Mouse (Mus musculus): ENCODE results near the gene Abhd16b. TPM values are rescaled to one million over a fixed set of nuclear protein-coding genes. Genes with fewer than 3 reads are reported as not detected.

Gene Abhd16b
- polyA plus RNA-seq, 1 experiment from 2014 or later = 0.26 TPM

DNA sequence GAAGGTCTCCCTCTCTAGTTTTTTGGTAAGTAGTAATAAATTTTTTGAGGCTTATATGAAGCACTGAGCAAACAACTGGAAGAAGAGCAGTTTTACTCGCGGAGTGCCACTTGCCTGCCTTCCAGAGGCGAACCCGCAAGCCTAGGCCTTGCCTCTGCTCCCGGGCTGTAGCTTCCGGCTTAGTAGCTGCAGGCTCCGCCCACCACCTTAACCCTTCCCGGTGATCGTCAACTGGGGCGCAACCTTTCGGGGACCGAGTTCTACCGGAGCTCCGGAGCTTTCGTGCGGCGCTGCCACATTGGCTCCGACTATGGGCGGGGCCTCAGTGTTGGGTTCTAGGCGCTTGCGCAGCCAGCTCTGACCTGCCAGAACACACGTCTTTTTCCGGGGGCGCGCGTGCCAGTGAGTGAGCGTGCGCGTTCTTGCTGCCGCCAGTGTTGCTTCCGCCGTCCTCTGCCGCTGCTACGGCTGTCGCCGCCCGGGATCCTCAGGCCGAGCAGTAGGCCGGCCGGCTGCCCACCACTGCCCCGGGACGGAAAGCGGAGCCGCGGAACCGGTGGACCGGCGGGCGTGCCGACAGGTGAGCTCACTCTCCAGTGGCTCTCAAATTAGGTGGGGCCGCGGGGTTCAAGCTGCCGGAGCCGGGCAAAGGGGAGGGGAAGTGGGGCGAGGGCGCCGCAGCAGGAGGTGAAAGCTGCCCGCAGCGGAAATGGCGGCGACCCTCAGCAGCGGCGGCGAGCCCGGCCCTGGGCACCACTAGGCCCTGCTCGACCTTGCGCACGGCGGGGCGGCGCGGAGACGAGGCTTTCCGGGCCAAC lies 27.3 kb downstream of the Abhd16b start, which contains the start of gene Dnajc5:
Dnajc5 (plus strand) TSS at position 368 of the 818 bp plus-strand sequence.
- H3K27ac ChIP-seq = peak within 1 kb of the TSS; percentile 99
- H3K4me3 ChIP-seq = peak within 1 kb of the TSS; percentile 79
- H3K4me1 ChIP-seq (replicated peaks) = peaks cover 30% of the 10 kb centered on the region
- no peaks in the 10 kb centered on the region for H3K9me3 ChIP-seq (replicated peaks)
- peak within 1 kb of the TSS; percentile 93 for H3K9ac ChIP-seq
- H3K4me2 ChIP-seq = peak within 1 kb of the TSS; percentile 68
- ATAC-seq (replicated peaks; ENCODE audit: insufficient number of reproducible peaks, insufficient read depth, low FRiP score, low read depth) = peak; percentile 97
- WGBS = under 1% methylated on average over 74 of the region's 74 CpGs
- H3K36me3 ChIP-seq = peaks cover 21% of the 10 kb centered on the region
- no peaks in the 10 kb centered on the region for H3K27me3 ChIP-seq

DNA sequence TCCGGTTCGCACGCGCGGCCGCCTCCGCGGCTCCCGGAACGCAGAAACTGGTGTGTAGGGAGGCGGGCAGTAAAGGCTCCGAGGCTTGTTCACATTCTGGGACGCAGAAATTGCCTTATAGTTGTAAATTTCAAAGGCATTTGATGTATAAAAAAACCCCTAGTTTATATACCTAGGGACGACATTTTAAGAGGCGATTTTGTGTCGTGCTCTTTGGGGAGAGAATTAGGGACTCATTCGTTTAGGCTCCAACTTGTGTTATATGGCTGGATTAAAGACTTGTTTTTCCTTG lies 27.9 kb downstream of the Abhd16b start:
- ATAC-seq (replicated peaks; ENCODE audit: insufficient number of reproducible peaks, insufficient read depth, low FRiP score, low read depth) = no peak
- Histone ChIP-seq H3K9me3 (replicated peaks) (no peaks in the 10 kb centered on the region), H3K4me1 (replicated peaks) (peaks cover 33% of the 10 kb centered on the region), H3K4me3 (peak overlapping the region; percentile 79), H3K4me2 (peak overlapping the region; percentile 68), H3K36me3 (peaks cover 18% of the 10 kb centered on the region), H3K9ac (peak overlapping the region; percentile 93), H3K27me3 (no peaks in the 10 kb centered on the region), H3K27ac (peak overlapping the region; percentile 99)
- under 1% methylated on average over 17 of the region's 17 CpGs for whole genome bisulfite sequencing

DNA sequence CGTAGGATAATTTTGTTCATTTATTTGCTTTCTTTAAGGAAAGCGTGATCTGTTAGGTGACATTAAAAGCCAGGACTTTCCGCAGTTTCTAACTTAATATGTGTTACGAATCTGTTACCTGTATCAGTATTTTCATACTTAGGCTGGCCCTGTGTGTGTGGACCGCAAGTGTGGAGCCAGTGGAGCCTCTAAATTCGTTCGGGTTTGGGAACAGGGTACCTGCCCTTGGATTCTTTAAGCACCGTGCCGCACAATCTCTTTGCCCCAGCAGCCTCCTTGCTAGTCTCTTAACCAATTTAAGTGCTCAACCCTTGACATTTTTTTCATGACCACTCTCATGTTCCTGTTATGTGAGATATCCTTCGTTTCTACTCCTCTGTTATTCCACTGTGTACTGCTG lies 28.5 kb downstream of the Abhd16b start:
- no peaks in the 10 kb centered on the region for H3K9me3 ChIP-seq (replicated peaks)
- H3K27me3 ChIP-seq = no peaks in the 10 kb centered on the region
- peaks cover 12% of the 10 kb centered on the region; the same call in 1 of the 2 replicates for H3K36me3 ChIP-seq
- no peak for ATAC-seq (replicated peaks; ENCODE audit: insufficient number of reproducible peaks, insufficient read depth, low FRiP score, low read depth)
- peaks cover 33% of the 10 kb centered on the region for H3K4me1 ChIP-seq (replicated peaks)
- 32% methylated on average over 10 of the region's 10 CpGs for WGBS
- peak overlapping the region; percentile 79 for H3K4me3 ChIP-seq
- H3K4me2 ChIP-seq = peak overlapping the region; percentile 68
- no peak overlapping the region for H3K27ac ChIP-seq
- peak overlapping the region; percentile 93 for H3K9ac ChIP-seq

DNA sequence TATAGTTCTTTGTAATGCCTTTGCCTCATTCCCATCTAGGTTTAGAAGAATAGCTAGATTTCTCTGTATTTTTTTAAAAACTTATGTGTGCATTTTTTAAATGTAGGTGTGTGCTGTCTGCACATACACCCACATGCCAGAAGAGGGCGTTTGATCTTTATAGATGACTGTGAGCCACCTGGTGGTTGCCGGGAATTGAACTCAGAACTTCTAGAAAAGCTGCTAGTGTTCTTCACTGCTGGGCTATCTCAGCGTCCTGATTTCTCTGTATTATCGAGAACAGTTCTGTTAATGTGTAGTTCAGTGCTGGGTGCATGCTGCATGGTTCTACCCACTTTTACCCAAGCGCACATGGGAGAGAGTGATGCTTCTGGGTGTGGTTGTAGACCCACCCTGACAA lies 29.8 kb downstream of the Abhd16b start:
- H3K27ac ChIP-seq = no peak overlapping the region
- WGBS = 67% methylated on average over 5 of the region's 5 CpGs
- H3K4me3 ChIP-seq = no peak overlapping the region
- peaks cover 3% of the 10 kb centered on the region; the same call in 1 of the 2 replicates for H3K36me3 ChIP-seq
- no peaks in the 10 kb centered on the region for H3K27me3 ChIP-seq
- no peak overlapping the region; the same call in 1 of the 2 replicates for H3K4me2 ChIP-seq
- H3K9ac ChIP-seq = no peak overlapping the region
- peaks cover 33% of the 10 kb centered on the region for H3K4me1 ChIP-seq (replicated peaks)
- H3K9me3 ChIP-seq (replicated peaks) = no peaks in the 10 kb centered on the region
- no peak for ATAC-seq (replicated peaks; ENCODE audit: insufficient number of reproducible peaks, insufficient read depth, low FRiP score, low read depth)

DNA sequence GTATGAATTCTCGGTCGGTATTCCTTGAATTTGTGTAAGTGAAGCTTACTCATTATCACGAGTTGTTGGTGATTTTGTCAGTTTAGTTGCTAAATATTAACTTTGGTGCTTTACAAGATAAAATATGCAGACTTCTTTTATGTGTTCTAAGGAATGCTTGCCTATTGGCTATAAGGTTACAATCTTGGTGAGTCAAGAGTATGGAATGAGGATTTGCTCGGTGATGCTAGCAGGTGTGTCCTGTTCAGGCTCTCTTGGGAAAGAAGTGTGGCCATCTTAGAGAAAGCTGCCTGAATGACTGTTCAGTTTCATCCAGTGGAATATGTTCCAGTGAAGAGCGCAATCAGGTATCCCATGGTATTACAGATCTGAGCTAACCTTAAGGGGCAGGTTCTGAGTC lies 32.5 kb downstream of the Abhd16b start:
- Histone ChIP-seq H3K9ac (no peak overlapping the region), H3K4me1 (replicated peaks) (peaks cover 26% of the 10 kb centered on the region), H3K9me3 (replicated peaks) (0 out of 2 replicates have a peak, but pooled peaks cover under 1% of the 10 kb centered on the region), H3K4me2 (no peak overlapping the region), H3K27me3 (no peaks in the 10 kb centered on the region), H3K36me3 (peaks cover 19% of the 10 kb centered on the region), H3K27ac (no peak overlapping the region), H3K4me3 (no peak overlapping the region)
- 74% methylated on average over 5 of the region's 5 CpGs for WGBS
- no peak for ATAC-seq (replicated peaks; ENCODE audit: insufficient number of reproducible peaks, insufficient read depth, low FRiP score, low read depth)

DNA sequence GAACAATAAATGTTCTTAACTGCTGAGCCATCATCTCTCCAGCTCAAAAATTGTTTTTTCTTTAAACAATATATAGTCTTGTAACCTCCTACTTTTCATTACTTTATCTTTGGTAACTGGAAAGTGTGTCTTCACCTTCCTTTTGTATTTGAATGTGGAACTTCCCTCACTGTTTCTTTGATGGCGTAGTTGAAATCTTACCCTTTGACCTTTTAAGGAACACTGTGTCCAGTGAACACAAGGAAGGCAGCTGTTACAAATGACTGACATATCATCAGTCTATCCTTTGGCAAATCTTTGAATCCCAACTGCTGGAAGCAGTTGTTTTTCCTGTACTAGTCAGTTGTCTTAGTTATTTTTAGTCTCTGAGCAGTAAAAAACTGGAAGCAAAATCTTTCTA lies 36.1 kb downstream of the Abhd16b start:
- Histone ChIP-seq H3K27me3 (no peaks in the 10 kb centered on the region), H3K27ac (no peak overlapping the region), H3K9me3 (replicated peaks) (peaks cover 6% of the 10 kb centered on the region; the same call in 1 of the 2 replicates), H3K36me3 (peaks cover 38% of the 10 kb centered on the region), H3K4me1 (replicated peaks) (0 out of 2 replicates have a peak, but pooled peaks cover 7% of the 10 kb centered on the region), H3K9ac (no peak overlapping the region), H3K4me2 (no peak overlapping the region), H3K4me3 (no peak overlapping the region)
- 88% methylated on average over 1 of the region's 1 CpGs for WGBS
- ATAC-seq (replicated peaks; ENCODE audit: insufficient number of reproducible peaks, insufficient read depth, low FRiP score, low read depth) = no peak

DNA sequence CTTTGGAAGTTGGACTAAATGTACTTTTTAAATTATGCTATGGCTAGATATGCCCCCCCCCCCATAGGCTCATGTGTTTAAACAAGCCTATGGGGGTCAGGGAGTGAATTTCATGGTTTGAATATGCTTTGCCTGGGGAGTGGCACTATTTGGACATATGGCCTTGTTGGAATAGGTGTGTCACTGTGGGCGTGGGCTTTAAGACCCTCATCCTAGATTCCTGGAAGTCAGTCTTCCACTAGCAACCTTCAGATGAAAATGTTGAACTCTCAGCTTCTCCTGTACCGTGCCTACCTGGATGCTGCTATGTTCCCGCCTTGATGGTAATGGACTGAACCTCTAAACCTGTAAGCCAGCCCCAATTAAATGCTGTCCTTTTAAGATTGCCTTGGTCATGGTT lies 39.6 kb downstream of the Abhd16b start:
- no peak for ATAC-seq (replicated peaks; ENCODE audit: insufficient number of reproducible peaks, insufficient read depth, low FRiP score, low read depth)
- Histone ChIP-seq H3K27ac (no peak overlapping the region), H3K4me2 (no peak overlapping the region), H3K4me1 (replicated peaks) (peaks cover 3% of the 10 kb centered on the region), H3K9me3 (replicated peaks) (peaks cover 6% of the 10 kb centered on the region; the same call in 1 of the 2 replicates), H3K4me3 (no peak overlapping the region), H3K27me3 (no peaks in the 10 kb centered on the region), H3K36me3 (peaks cover 35% of the 10 kb centered on the region), H3K9ac (no peak overlapping the region)
- WGBS = 97% methylated on average over 3 of the region's 3 CpGs

DNA sequence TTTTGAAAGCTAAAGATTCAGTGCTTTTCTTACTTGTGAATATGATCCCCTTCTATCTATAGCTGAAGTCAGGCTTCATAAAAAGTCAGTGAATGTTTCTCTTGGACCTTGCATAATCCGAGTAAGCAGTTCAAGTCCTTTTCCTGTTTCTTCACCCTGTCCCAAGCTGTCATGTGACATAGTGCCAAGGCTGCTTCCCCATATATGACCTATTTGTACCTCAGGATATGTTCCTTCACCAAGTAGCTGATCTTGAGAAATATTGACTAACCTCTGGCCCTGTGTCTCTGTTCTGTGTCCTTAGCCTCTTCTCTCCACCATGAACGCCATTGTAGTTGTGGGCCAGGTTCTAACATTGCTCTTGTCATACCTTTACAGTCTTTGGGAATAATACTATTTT lies 43.4 kb downstream of the Abhd16b start:
- no peak overlapping the region for H3K4me2 ChIP-seq
- no peak overlapping the region for H3K27ac ChIP-seq
- 81% methylated on average over 2 of the region's 2 CpGs for WGBS
- H3K9me3 ChIP-seq (replicated peaks) = no peaks in the 10 kb centered on the region
- H3K36me3 ChIP-seq = peaks cover 14% of the 10 kb centered on the region
- H3K9ac ChIP-seq = no peak overlapping the region
- H3K4me1 ChIP-seq (replicated peaks) = peaks cover 11% of the 10 kb centered on the region
- no peak for ATAC-seq (replicated peaks; ENCODE audit: insufficient number of reproducible peaks, insufficient read depth, low FRiP score, low read depth)
- H3K27me3 ChIP-seq = no peaks in the 10 kb centered on the region
- H3K4me3 ChIP-seq = no peak overlapping the region

DNA sequence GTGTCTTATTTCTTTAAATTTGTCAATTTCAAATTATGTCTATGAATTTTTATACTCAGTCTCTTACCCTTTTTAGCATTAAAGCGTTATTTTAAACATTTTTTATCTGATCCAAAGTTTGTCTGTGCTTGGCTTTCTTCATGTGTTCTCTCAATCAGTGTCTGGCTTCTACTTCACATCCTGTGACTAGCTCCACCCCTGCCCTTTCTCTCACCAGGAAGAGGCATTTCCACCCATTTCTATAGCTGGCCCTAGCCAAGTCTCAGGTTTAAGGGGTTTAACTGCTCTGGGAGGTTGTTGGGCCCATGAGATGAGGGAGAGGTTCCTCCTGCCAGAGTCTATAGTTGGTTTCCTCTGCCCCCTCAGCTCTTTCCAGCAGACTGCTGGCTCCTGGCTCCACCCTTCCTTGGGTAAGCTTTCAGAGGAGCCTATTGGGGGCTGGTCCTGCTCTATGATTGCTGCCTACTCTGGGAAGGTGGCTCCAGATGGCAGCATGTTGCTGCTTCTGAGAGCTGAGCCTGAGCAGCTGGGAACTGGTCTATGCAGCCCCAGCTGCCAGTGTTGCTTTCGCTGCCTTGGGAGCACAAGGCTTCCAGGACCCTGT lies 44.5 kb downstream of the Abhd16b start:
- no peaks in the 10 kb centered on the region for H3K9me3 ChIP-seq (replicated peaks)
- peaks cover 4% of the 10 kb centered on the region; the same call in 1 of the 2 replicates for H3K36me3 ChIP-seq
- H3K4me3 ChIP-seq = no peak overlapping the region
- peaks cover 11% of the 10 kb centered on the region for H3K4me1 ChIP-seq (replicated peaks)
- H3K27me3 ChIP-seq = no peaks in the 10 kb centered on the region
- 71% methylated on average over 2 of the region's 2 CpGs for WGBS
- H3K4me2 ChIP-seq = peak overlapping the region; percentile 15
- ATAC-seq (replicated peaks; ENCODE audit: insufficient number of reproducible peaks, insufficient read depth, low FRiP score, low read depth) = peak; percentile 79
- no peak overlapping the region for H3K9ac ChIP-seq
- peak overlapping the region; percentile 69 for H3K27ac ChIP-seq

DNA sequence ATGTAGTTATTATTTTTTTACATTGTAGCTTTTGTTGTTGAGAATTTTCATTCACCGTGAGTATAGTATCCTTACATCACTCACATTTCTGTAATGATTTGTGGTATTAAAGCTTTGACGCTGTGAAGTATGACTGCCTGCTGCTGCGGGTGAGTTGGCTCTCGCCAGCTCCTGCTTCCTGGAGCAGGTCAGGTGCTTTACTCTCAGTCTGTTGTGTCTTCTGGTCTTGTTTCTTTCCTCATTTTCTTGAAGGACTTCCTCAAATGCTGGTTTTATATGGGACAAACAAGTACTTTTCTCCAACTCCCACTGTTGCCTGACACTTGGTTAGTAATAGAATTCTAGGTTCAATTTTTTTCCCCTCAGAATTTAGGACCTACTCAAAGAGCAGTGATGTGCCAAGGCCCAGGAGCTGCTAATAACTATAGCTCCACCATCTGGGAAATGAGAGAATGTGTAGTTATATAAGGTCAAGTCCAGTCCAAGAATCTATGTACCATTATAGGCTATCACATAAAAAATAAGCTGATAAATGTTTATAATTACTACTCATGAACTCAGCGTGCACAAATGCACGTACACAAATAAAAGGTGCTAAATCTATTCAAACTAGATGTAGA lies 48.9 kb downstream of the Abhd16b start:
- Histone ChIP-seq H3K9ac (no peak overlapping the region), H3K4me3 (no peak overlapping the region), H3K36me3 (peaks cover 9% of the 10 kb centered on the region), H3K9me3 (replicated peaks) (no peaks in the 10 kb centered on the region), H3K4me1 (replicated peaks) (peaks cover 11% of the 10 kb centered on the region), H3K27ac (no peak overlapping the region), H3K27me3 (no peaks in the 10 kb centered on the region), H3K4me2 (no peak overlapping the region)
- ATAC-seq (replicated peaks; ENCODE audit: insufficient number of reproducible peaks, insufficient read depth, low FRiP score, low read depth) = no peak
- WGBS = 85% methylated on average over 6 of the region's 6 CpGs
